In the genomic region with DNA sequence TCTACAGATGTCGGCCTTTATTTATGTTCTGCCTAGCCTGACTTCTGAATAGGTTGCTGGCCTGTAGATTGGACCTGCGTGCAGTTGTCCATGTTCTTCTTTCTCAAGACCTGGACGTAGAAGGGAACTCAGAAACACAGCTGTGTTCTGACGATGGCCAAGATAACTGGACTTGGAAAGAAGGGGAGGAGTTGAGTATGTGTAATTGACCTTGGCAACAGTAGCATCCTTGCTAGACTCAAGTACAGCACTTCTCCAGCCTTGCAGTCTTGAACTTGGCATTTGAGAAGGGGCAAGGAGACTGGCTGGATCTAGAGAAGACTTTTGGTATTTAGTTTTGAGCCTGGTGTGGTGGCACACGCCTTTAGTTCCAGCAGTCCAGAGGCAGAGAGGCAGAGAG, we compare ENCODE assay signal across 24 mouse cellular contexts. TPM values are rescaled to one million over a fixed set of nuclear protein-coding genes. Genes with fewer than 3 reads are reported as not detected.
DNase-seq lines count a peak whose midpoint lies in the region; ATAC-seq and TF ChIP-seq lines count a peak whose summit lies in the region.
"Had no signal": no experiment of that assay in that cellular context is flagged by ENCODE, and none has a peak within 500 bp of the region (broad histone marks: within the 10 kb centered on the region; RNA-seq: fewer than 3 reads in every experiment).

No protein-coding gene starts in this region.

- H3K4me3 ChIP-seq in heart, embryonic 15.5 days, result no peak overlapping the region
- H3K4me3 ChIP-seq in lung, postnatal 0 days (ENCODE audit: low read depth, low read length), result no peak overlapping the region
- H3K4me3 ChIP-seq: forebrain, embryonic 10.5 days; hindbrain, embryonic 10.5 days; intestine, embryonic 15.5 days; left cerebral cortex, adult 2 months; liver, embryonic 12.5 days; neural tube, embryonic 15.5 days had no signal

- no peaks in the 10 kb centered on the region for H3K9me3 ChIP-seq in heart, embryonic 15.5 days (replicated peaks)
- H3K9me3 ChIP-seq in lung, postnatal 0 days (ENCODE audit: low read length), result no peaks in the 10 kb centered on the region
- H3K9me3 ChIP-seq: forebrain, embryonic 10.5 days; hindbrain, embryonic 10.5 days; intestine, embryonic 15.5 days; liver, embryonic 12.5 days; neural tube, embryonic 15.5 days had no signal

- intact Hi-C loops in heart, postnatal 10 days (cut with DNase I), result no loop called here
- intact Hi-C loops in left cerebral cortex, postnatal 14 days (cut with DNase I), result no loop called here

- DNase-seq in adrenal gland, adult 2 months, result peak; percentile 59
- no peak for DNase-seq in adrenal gland, postnatal 10 days
- DNase-seq in heart, postnatal 10 days, result no peak
- DNase-seq in lung, postnatal 0 days (ENCODE audit: low spot score), result peak; percentile 67
- no peak for DNase-seq in lung, postnatal 14 days
- no peak for DNase-seq in left cerebral cortex, postnatal 14 days (ENCODE audit: low spot score in 2 of 2)
- DNase-seq in cerebellum, adult 18-20 months, result no peak
- DNase-seq: cerebellum, adult 2 months; cerebellum, postnatal 36 days; embryo, embryonic 11 days; kidney, adult 8-10 months; kidney, postnatal 10 days; lung, adult 2 months; right cerebral cortex, adult 18-20 months had no signal

- 77% methylated on average over 5 of the region's 5 CpGs for WGBS in heart, embryonic 15.5 days
- WGBS in lung, postnatal 0 days, result 59% methylated on average over 5 of the region's 5 CpGs

- H3K4me1 ChIP-seq in heart, embryonic 15.5 days (replicated peaks), result peaks cover 7% of the 10 kb centered on the region
- H3K4me1 ChIP-seq in lung, postnatal 0 days (ENCODE audit: insufficient read depth, low read depth, low read length), result peaks cover 8% of the 10 kb centered on the region; the same call in 1 of the 2 replicates

- H3K27ac ChIP-seq in heart, embryonic 15.5 days, result 0 out of 2 replicates have a peak overlapping the region, but pooled peaks have one; percentile 28
- H3K27ac ChIP-seq in lung, postnatal 0 days (ENCODE audit: low read length), result no peak overlapping the region
- H3K27ac ChIP-seq: forebrain, embryonic 10.5 days; hindbrain, embryonic 10.5 days; intestine, embryonic 15.5 days; liver, embryonic 12.5 days; neural tube, embryonic 15.5 days had no signal

- H3K4me2 ChIP-seq in heart, embryonic 15.5 days, result no peak overlapping the region
- H3K4me2 ChIP-seq in lung, postnatal 0 days (replicated peaks; ENCODE audit: low read depth, low read length), result no peak overlapping the region
- H3K4me2 ChIP-seq: intestine, embryonic 15.5 days; liver, embryonic 12.5 days; midbrain, embryonic 11.5 days; neural tube, embryonic 15.5 days had no signal

- no peaks in the 10 kb centered on the region for H3K36me3 ChIP-seq in heart, embryonic 15.5 days
- no peaks in the 10 kb centered on the region for H3K36me3 ChIP-seq in lung, postnatal 0 days (ENCODE audit: insufficient read depth, low read length)
- H3K36me3 ChIP-seq: intestine, embryonic 15.5 days; neural tube, embryonic 15.5 days had no signal

- no peak for TF ChIP-seq EP300 in lung, postnatal 0 days (IDR thresholded peaks at IDR 0.05)

- H3K27me3 ChIP-seq in heart, embryonic 15.5 days, result no peaks in the 10 kb centered on the region
- no peaks in the 10 kb centered on the region for H3K27me3 ChIP-seq in lung, postnatal 0 days (replicated peaks; ENCODE audit: insufficient read depth, low read length)
- H3K27me3 ChIP-seq: intestine, embryonic 15.5 days; liver, embryonic 12.5 days; neural tube, embryonic 15.5 days had no signal

- ATAC-seq in heart, embryonic 15.5 days (replicated peaks; ENCODE audit: insufficient number of reproducible peaks, insufficient read depth, low FRiP score, low read depth), result no peak
- ATAC-seq in lung, postnatal 0 days, result no peak
- ATAC-seq: activated CD4-positive, CD25-positive, alpha-beta regulatory T cell, adult 4 months; hindbrain, embryonic 16.5 days; intestine, embryonic 15.5 days; liver, embryonic 12.5 days had no signal

- H3K9ac ChIP-seq in heart, embryonic 15.5 days, result no peak overlapping the region
- H3K9ac ChIP-seq in lung, postnatal 0 days (replicated peaks; ENCODE audit: low read depth), result no peak overlapping the region
- H3K9ac ChIP-seq: intestine, embryonic 15.5 days; liver, embryonic 12.5 days; neural tube, embryonic 15.5 days had no signal

- no peak for TF ChIP-seq CTCF in lung, postnatal 0 days (IDR thresholded peaks at IDR 0.05)

RNA-seq across cellular contexts. Expression of a gene that starts 10.9 kb away (rescaled TPM):
- total RNA-seq in adrenal gland, adult 2 months (2021), result 100 to 1,000 TPM; 120 to 175 TPM
- 18.0 and 22.0 TPM in 2 replicates for polyA plus RNA-seq in adrenal gland, adult 2 months (2012; rRNA removed)
- total RNA-seq in adrenal gland, postnatal 10 days (2021), result 100 to 1,000 TPM in 1 of 2 experiments, 10 to 100 TPM in 1; 87.4 to 125 TPM
- polyA plus RNA-seq in heart, embryonic 15.5 days (2015; fragmentation: Nextera tagmentation; extraction: Ambion mirVana), result 5.1 and 7.7 TPM in 2 replicates
- total RNA-seq in heart, postnatal 10 days (2021), result 10 to 100 TPM; 27.5 to 35.6 TPM
- polyA plus RNA-seq in lung, postnatal 0 days (2015; fragmentation: Nextera tagmentation; extraction: Ambion mirVana), result 9.6 and 9.7 TPM in 2 replicates
- 10 to 100 TPM; 20.0 to 24.4 TPM for total RNA-seq in left cerebral cortex, postnatal 14 days (2021)

Comparison
In these comparisons a context has a peak if more than half of its experiments do, and no peak if none do; other contexts are left out.
1. DNase-seq: peak in adrenal gland, adult 2 months (single experiment) and lung, postnatal 0 days (single experiment); none in adrenal gland, postnatal 10 days (single experiment), heart, postnatal 10 days (0 of 2), lung, postnatal 14 days (single experiment), left cerebral cortex, postnatal 14 days (0 of 2) and cerebellum, adult 18-20 months (0 of 2).